Mouse (Mus musculus): ENCODE results near the gene Lrrk1.

GRCm38 (mm10) chr7:66215911-66216310 lies 172.2 kb downstream of the Lrrk1 start:
- TF ChIP-seq POLR2A (IDR thresholded peaks at IDR 0.05; ENCODE audit: insufficient read depth, low read depth, low read length) (no peak), CTCF (IDR thresholded peaks at IDR 0.05) (no peak), EP300 (IDR thresholded peaks at IDR 0.05; ENCODE audit: insufficient read depth, low read depth, low read length) (no peak)
